ENCODE assay signal across 10 mouse cellular contexts in genomic region chr6:92728514-92728913, GRCm38 (mm10). TPM values are rescaled to one million over a fixed set of nuclear protein-coding genes. Genes with fewer than 3 reads are reported as not detected.
DNase-seq lines count a peak whose midpoint lies in the region; ATAC-seq and TF ChIP-seq lines count a peak whose summit lies in the region.
"Had no signal": no experiment of that assay in that cellular context is flagged by ENCODE, and none has a peak within 500 bp of the region (broad histone marks: within the 10 kb centered on the region; RNA-seq: fewer than 3 reads in every experiment).

No protein-coding gene starts in this region.

- TF ChIP-seq POLR2A in heart, adult 2 months (IDR thresholded peaks at IDR 0.05; ENCODE audit: insufficient read depth, low read depth, low read length), result no peak

- peak overlapping the region; percentile 46 for H3K4me2 ChIP-seq in heart, embryonic 13.5 days
- no peak overlapping the region for H3K4me2 ChIP-seq in forebrain, embryonic 11.5 days (ENCODE audit: low read depth, low read length, severe bottlenecking)
- H3K4me2 ChIP-seq: limb, embryonic 12.5 days had no signal

- ATAC-seq in heart, embryonic 13.5 days (ENCODE audit: extremely low read depth, insufficient number of reproducible peaks, low FRiP score, low TSS enrichment), result no peak
- no peak for ATAC-seq in forebrain, embryonic 11.5 days (replicated peaks; ENCODE audit: low FRiP score)

- no peak overlapping the region for H3K27ac ChIP-seq in heart, embryonic 13.5 days (replicated peaks)
- H3K27ac ChIP-seq in heart, adult 2 months, result no peak overlapping the region
- H3K27ac ChIP-seq in ES-E14 (ENCODE audit: insufficient read depth, low read depth, low read length, poor library complexity, severe bottlenecking), result no peak overlapping the region
- H3K27ac ChIP-seq in forebrain, embryonic 11.5 days (ENCODE audit: low read depth, low read length), result no peak overlapping the region
- H3K27ac ChIP-seq: limb, embryonic 12.5 days had no signal

- peaks cover 16% of the 10 kb centered on the region for H3K4me1 ChIP-seq in heart, embryonic 13.5 days
- H3K4me1 ChIP-seq in heart, adult 2 months (ENCODE audit: control insufficient read depth, insufficient read depth, low read length), result peaks cover 3% of the 10 kb centered on the region
- peaks cover 0 to 5% of the 10 kb centered on the region in 2 experiments; a peak in 1 of 4 replicates for H3K4me1 ChIP-seq in ES-E14 (ENCODE audit: control insufficient read depth in 2 of 2, insufficient read depth in 2 of 2, low read length in 2 of 2, poor library complexity in 1 of 2)
- peaks cover 6% of the 10 kb centered on the region; the same call in 1 of the 2 replicates for H3K4me1 ChIP-seq in forebrain, embryonic 11.5 days (replicated peaks; ENCODE audit: control insufficient read depth, insufficient read depth, low read length)

- no peak for DNase-seq in heart, adult 2 months
- no peak for DNase-seq in ES-E14 (ENCODE audit: low read depth, low spot score)
- no peak for DNase-seq in forebrain, embryonic 11.5 days (ENCODE audit: low spot score)
- peak; percentile 74 for DNase-seq in lung, postnatal 10 days
- DNase-seq in urinary bladder, postnatal 10 days (ENCODE audit: low spot score), result no peak
- no peak for DNase-seq in urinary bladder, postnatal 14 days (ENCODE audit: low spot score)
- no peak for DNase-seq in kidney, postnatal 36 days

- intact Hi-C loops in heart, adult 2 months (cut with DNase I), result loop anchor here (1.0 to 5.0 kb wide), 3 partner anchors 61 to 442 kb away; no protein-coding TSS in a partner anchor

- in situ Hi-C loops in ES-E14 (cut with MboI; ENCODE audit: low sequenced_read_pairs in 2 of 2, unreplicated experiment in 2 of 2), result no loop called here

- H3K79me2 ChIP-seq in heart, adult 2 months (replicated peaks; ENCODE audit: control insufficient read depth, insufficient read depth, low read length), result no peaks in the 10 kb centered on the region

- H3K36me3 ChIP-seq in heart, embryonic 13.5 days, result no peaks in the 10 kb centered on the region
- no peaks in the 10 kb centered on the region for H3K36me3 ChIP-seq in heart, adult 2 months (ENCODE audit: control insufficient read depth, insufficient read depth, low read length)
- no peaks in the 10 kb centered on the region for H3K36me3 ChIP-seq in ES-E14 (ENCODE audit: control insufficient read depth, insufficient read depth, low read length, poor library complexity, severe bottlenecking)
- H3K36me3 ChIP-seq in forebrain, embryonic 11.5 days (ENCODE audit: control insufficient read depth, insufficient read depth, low read length), result no peaks in the 10 kb centered on the region
- H3K36me3 ChIP-seq: G1E; limb, embryonic 12.5 days had no signal

- whole genome bisulfite sequencing in heart, embryonic 13.5 days, result 35% methylated on average over 7 of the region's 7 CpGs
- 41% methylated on average over 7 of the region's 7 CpGs for WGBS in heart, adult 2 months
- 37% methylated on average over 7 of the region's 7 CpGs for WGBS in forebrain, embryonic 11.5 days

- TF ChIP-seq CTCF in heart, adult 2 months (IDR thresholded peaks at IDR 0.05), result no peak

- H3K4me3 ChIP-seq in heart, embryonic 13.5 days, result no peak overlapping the region
- no peak overlapping the region for H3K4me3 ChIP-seq in heart, adult 2 months
- peak overlapping the region in 1 of 2 experiments; percentile 49; a peak in 3 of 4 replicates for H3K4me3 ChIP-seq in ES-E14 (ENCODE audit: insufficient read depth in 1 of 2, low read depth in 1 of 2, low read length in 2 of 2, poor library complexity in 1 of 2, severe bottlenecking in 1 of 2)
- no peak overlapping the region for H3K4me3 ChIP-seq in forebrain, embryonic 11.5 days (ENCODE audit: low read depth, low read length)
- H3K4me3 ChIP-seq: limb, embryonic 12.5 days had no signal

- peak overlapping the region; percentile 59; the same call in 1 of the 2 replicates for H3K9ac ChIP-seq in heart, embryonic 13.5 days
- H3K9ac ChIP-seq in heart, adult 2 months (ENCODE audit: low read depth, low read length), result no peak overlapping the region
- peak overlapping the region; percentile 51; the same call in 1 of the 2 replicates for H3K9ac ChIP-seq in ES-E14 (ENCODE audit: insufficient read depth, low read depth, low read length, poor library complexity, severe bottlenecking)
- 0 out of 2 replicates have a peak overlapping the region, but pooled peaks have one; percentile 9 for H3K9ac ChIP-seq in forebrain, embryonic 11.5 days (ENCODE audit: low read length)
- H3K9ac ChIP-seq: limb, embryonic 12.5 days had no signal

- H3K9me3 ChIP-seq in heart, embryonic 13.5 days, result no peaks in the 10 kb centered on the region
- no peaks in the 10 kb centered on the region for H3K9me3 ChIP-seq in ES-E14 (ENCODE audit: control insufficient read depth, insufficient read depth, low read depth, low read length)
- H3K9me3 ChIP-seq in forebrain, embryonic 11.5 days (ENCODE audit: control insufficient read depth, low read length), result no peaks in the 10 kb centered on the region

- no peak for TF ChIP-seq EP300 in heart, adult 2 months (IDR thresholded peaks at IDR 0.05; ENCODE audit: insufficient read depth, low read depth, low read length)

- H3K27me3 ChIP-seq in heart, embryonic 13.5 days (replicated peaks), result no peaks in the 10 kb centered on the region
- no peaks in the 10 kb centered on the region for H3K27me3 ChIP-seq in heart, adult 2 months (ENCODE audit: control insufficient read depth, insufficient read depth, low read length)
- H3K27me3 ChIP-seq in forebrain, embryonic 11.5 days (ENCODE audit: control insufficient read depth, insufficient read depth, low read length), result no peaks in the 10 kb centered on the region
- H3K27me3 ChIP-seq: limb, embryonic 12.5 days had no signal

TF ChIP-seq in ES-E14, 5 proteins besides CTCF, POLR2A, EP300 and RAD21:
- no peak for TF ChIP-seq CHD2 (IDR thresholded peaks at IDR 0.05; ENCODE audit: low read depth, low read length)
- TF ChIP-seq ZC3H11A (IDR thresholded peaks at IDR 0.05; ENCODE audit: borderline replicate concordance, low read depth, low read length), result no peak
- no peak for TF ChIP-seq ZNF384 (IDR thresholded peaks at IDR 0.05; ENCODE audit: low read depth, low read length)
- TF ChIP-seq MAFK (IDR thresholded peaks at IDR 0.05; ENCODE audit: insufficient read depth, low read depth, low read length), result no peak
- TF ChIP-seq HCFC1 (IDR thresholded peaks at IDR 0.05; ENCODE audit: borderline replicate concordance, insufficient read depth, low read length), result no peak

RNA-seq across cellular contexts. Expression of gene Prickle2, which starts 22.6 kb away (rescaled TPM):
- polyA plus RNA-seq in heart, embryonic 13.5 days (2015; fragmentation: Nextera tagmentation; extraction: Ambion mirVana), result 5.2 and 5.4 TPM in 2 replicates
- total RNA-seq in heart, adult 2 months (2021), result 1 to 10 TPM; 4.9 to 6.1 TPM
- 2.3 and 4.1 TPM in 2 replicates for polyA plus RNA-seq in heart, adult 2 months (2012; rRNA removed)
- total RNA-seq in ES-E14 (2012; rRNA removed), result 1.2 and 1.3 TPM in 2 replicates
- 4.0 and 4.1 TPM in 2 replicates for polyA plus RNA-seq in forebrain, embryonic 11.5 days (2014; fragmentation: Nextera tagmentation; extraction: Ambion mirVana)
- polyA plus RNA-seq: G1E had no signal
